Mouse (Mus musculus) liver, postnatal 0 days (tissue): ENCODE measurements around the gene Eif3b.

Experiments
- CTCF ChIP-seq: sonication (generic); IDR thresholded peaks from 2 replicates; pipeline ENCODE4 v1.5.1; 2016; ENCODE audit warnings: antibody characterized with exemption, low read depth
- EP300 ChIP-seq: IDR thresholded peaks from 2 replicates; pipeline ENCODE4 v1.6.1; 2016; ENCODE audit warnings: antibody characterized with exemption, low read depth, mild to moderate bottlenecking

GRCm38 (mm10) chr5:140444012-140444411 lies 24.9 kb downstream of the Eif3b start:
- TF ChIP-seq CTCF (no peak), EP300 (no peak)
